1 mouse cellular context compared by ENCODE assay signal in the genomic region with DNA sequence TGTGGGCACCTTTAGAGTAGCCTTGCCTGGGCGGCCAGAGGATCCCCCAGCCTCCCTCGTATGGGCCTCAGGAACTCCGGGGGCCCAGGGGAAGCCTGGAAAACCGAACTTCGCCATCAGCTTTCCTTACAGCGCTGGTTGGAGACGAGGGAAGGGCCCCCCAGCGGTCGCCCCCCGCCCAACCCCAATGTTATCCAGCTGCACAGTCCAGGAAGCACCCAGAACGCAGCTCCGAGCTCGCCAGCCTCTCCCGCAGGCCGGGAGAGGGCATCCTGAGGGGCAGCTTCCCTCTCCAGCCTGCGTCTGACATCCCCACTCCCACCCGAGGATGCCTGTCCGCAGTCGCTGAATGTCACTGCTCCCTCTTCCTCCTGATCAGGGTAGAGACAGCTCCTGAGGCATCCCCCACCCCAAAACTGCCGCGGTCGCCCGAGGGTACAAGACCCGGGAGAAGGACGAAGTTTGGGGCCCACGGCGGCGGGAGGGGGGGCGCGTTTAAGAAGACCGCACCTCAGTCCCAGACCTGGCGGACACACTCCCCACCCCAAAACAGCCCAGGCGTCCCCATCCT.
TF ChIP-seq lines count a peak whose summit lies in the region.

No protein-coding gene starts in this region.

TF ChIP-seq in MEL, 35 proteins besides CTCF, POLR2A, EP300 and RAD21 (continued from another document):
- no peak for TF ChIP-seq ZC3H11A (IDR thresholded peaks at IDR 0.05; ENCODE audit: low read depth, low read length)
- no peak for TF ChIP-seq HCFC1 (IDR thresholded peaks at IDR 0.05; ENCODE audit: low read depth, low read length)
- TF ChIP-seq BHLHE40 (IDR thresholded peaks at IDR 0.05; ENCODE audit: borderline replicate concordance, low read depth, low read length), result no peak
